Mouse (Mus musculus): ENCODE data around the gene Nlrp14. TPM values are rescaled to one million over a fixed set of nuclear protein-coding genes. Genes with fewer than 3 reads are reported as not detected.

The Nlrp14 gene
- polyA plus RNA-seq, 1 experiment from 2014 or later, result not detected

GRCm38 (mm10) chr7:107241371-107241883 lies 74.6 kb downstream of the Nlrp14 start:
- 71% methylated on average over 5 of the region's 5 CpGs for WGBS (ENCODE audit: insufficient replicate concordance)

More at GRCm38 (mm10) chr7:107241371-107241883, 74.6 kb downstream of the Nlrp14 start:
- Histone ChIP-seq H3K9me3 (ENCODE audit: low read length) (no peaks in the 10 kb centered on the region), H3K36me3 (replicated peaks; ENCODE audit: insufficient read depth, low read length) (no peaks in the 10 kb centered on the region), H3K27me3 (ENCODE audit: insufficient read depth, low read length) (no peaks in the 10 kb centered on the region), H3K4me3 (ENCODE audit: low read depth, low read length) (no peak overlapping the region), H3K27ac (ENCODE audit: low read depth) (no peak overlapping the region), H3K4me1 (ENCODE audit: insufficient read depth) (no peaks in the 10 kb centered on the region), H3K4me2 (ENCODE audit: low read depth, low read length) (no peak overlapping the region), H3K9ac (replicated peaks) (no peak overlapping the region)
- TF ChIP-seq CTCF (IDR thresholded peaks at IDR 0.05; ENCODE audit: low read depth), result no peak
- TF ChIP-seq EP300 (IDR thresholded peaks at IDR 0.05; ENCODE audit: low read depth), result no peak
- ATAC-seq (no peak), DNase-seq (no peak)

Other genes with a start within 250 kb of the Nlrp14 start
- not detected in 2 replicates for gene Olfr709-ps1, start 234.8 kb upstream of the Nlrp14 start, polyA plus RNA-seq (2015; fragmentation: Nextera tagmentation; extraction: Ambion mirVana)
- not detected in 2 replicates for gene Olfr710, start 218.7 kb upstream of the Nlrp14 start, polyA plus RNA-seq (2015; fragmentation: Nextera tagmentation; extraction: Ambion mirVana)
- gene Olfr6, start 203.1 kb upstream of the Nlrp14 start, polyA plus RNA-seq (2015; fragmentation: Nextera tagmentation; extraction: Ambion mirVana), result not detected in 2 replicates
- not detected in 2 replicates for gene Olfr711, start 191.5 kb upstream of the Nlrp14 start, polyA plus RNA-seq (2015; fragmentation: Nextera tagmentation; extraction: Ambion mirVana)
- not detected in 2 replicates for gene Olfr2, start 160.9 kb upstream of the Nlrp14 start, polyA plus RNA-seq (2015; fragmentation: Nextera tagmentation; extraction: Ambion mirVana)
- gene Olfr713, start 135.8 kb upstream of the Nlrp14 start, polyA plus RNA-seq (2015; fragmentation: Nextera tagmentation; extraction: Ambion mirVana), result not detected in 2 replicates
- not detected in 2 replicates for gene Olfr714, start 96.0 kb upstream of the Nlrp14 start, polyA plus RNA-seq (2015; fragmentation: Nextera tagmentation; extraction: Ambion mirVana)
- gene Olfr17, start 73.8 kb upstream of the Nlrp14 start, polyA plus RNA-seq (2015; fragmentation: Nextera tagmentation; extraction: Ambion mirVana), result not detected in 2 replicates
- gene Olfr715b, start 56.6 kb upstream of the Nlrp14 start, polyA plus RNA-seq (2015; fragmentation: Nextera tagmentation; extraction: Ambion mirVana), result not detected in 2 replicates
- not detected in 2 replicates for gene Olfr715, start 35.9 kb upstream of the Nlrp14 start, polyA plus RNA-seq (2015; fragmentation: Nextera tagmentation; extraction: Ambion mirVana)
- gene Olfr716, start 28.7 kb upstream of the Nlrp14 start, polyA plus RNA-seq (2015; fragmentation: Nextera tagmentation; extraction: Ambion mirVana), result not detected in 2 replicates
- not detected in 2 replicates for gene Rbmxl2, start 42.5 kb downstream of the Nlrp14 start, polyA plus RNA-seq (2015; fragmentation: Nextera tagmentation; extraction: Ambion mirVana)
- gene Syt9, start 203.7 kb downstream of the Nlrp14 start, polyA plus RNA-seq (2015; fragmentation: Nextera tagmentation; extraction: Ambion mirVana), result 0.13 and 0.23 TPM in 2 replicates